Mouse (Mus musculus): ENCODE measurements around the gene Nr4a1.

Gene Nr4a1

GRCm38 (mm10) chr15:101315832-101316231 is 61.8 kb downstream of the Nr4a1 start:
- 2% methylated on average over 11 of the region's 11 CpGs for WGBS

- 48% methylated on average over 13 of the region's 13 CpGs for WGBS
Observed at GRCm38 (mm10) chr15:101316279-101316912, 62.3 kb downstream of the Nr4a1 start.

- WGBS = 86% methylated on average over 18 of the region's 18 CpGs
Observed at GRCm38 (mm10) chr15:101316913-101317813, 63.1 kb downstream of the Nr4a1 start.

GRCm38 (mm10) chr15:101317814-101318500 is 63.9 kb downstream of the Nr4a1 start:
- WGBS = 70% methylated on average over 2 of the region's 2 CpGs

- WGBS = 76% methylated on average over 14 of the region's 14 CpGs
Observed at GRCm38 (mm10) chr15:101318889-101319765, 65.1 kb downstream of the Nr4a1 start.

GRCm38 (mm10) chr15:101320010-101320617 is 66.0 kb downstream of the Nr4a1 start:
- WGBS = 79% methylated on average over 6 of the region's 6 CpGs

GRCm38 (mm10) chr15:101320618-101321041 is 66.6 kb downstream of the Nr4a1 start:
- 76% methylated on average over 6 of the region's 6 CpGs for WGBS

- 71% methylated on average over 5 of the region's 5 CpGs for WGBS
Observed at GRCm38 (mm10) chr15:101321126-101321525, 67.1 kb downstream of the Nr4a1 start.

- 95% methylated on average over 5 of the region's 5 CpGs for WGBS
Observed at GRCm38 (mm10) chr15:101322106-101322505, 68.0 kb downstream of the Nr4a1 start.

- 94% methylated on average over 7 of the region's 7 CpGs for WGBS
Observed at GRCm38 (mm10) chr15:101322640-101323039, 68.6 kb downstream of the Nr4a1 start.

- 94% methylated on average over 5 of the region's 5 CpGs for WGBS
Observed at GRCm38 (mm10) chr15:101323511-101323910, 69.4 kb downstream of the Nr4a1 start.

Measured in cerebral cortex, adult 2 months (tissue).